Mouse (Mus musculus): ENCODE measurements around the gene Phf12. TPM values are rescaled to one million over a fixed set of nuclear protein-coding genes. Genes with fewer than 3 reads are reported as not detected.

Gene Phf12
- total RNA-seq, 2 experiments from 2014 or later: 39.5 to 41.7 TPM

GRCm38 (mm10) chr11:77968786-77969185, 13.8 kb upstream of the Phf12 start:
- DNase-seq: no peak
- intact Hi-C loops (cut with DNase I): loop anchor here (5.0 kb wide), 1 partner anchor 231 kb away; no protein-coding TSS in a partner anchor

GRCm38 (mm10) chr11:77970718-77971117, 11.8 kb upstream of the Phf12 start:
- intact Hi-C loops (cut with DNase I): no loop called here
- no peak for DNase-seq

GRCm38 (mm10) chr11:77973520-77973919, 9.0 kb upstream of the Phf12 start:
- intact Hi-C loops (cut with DNase I): no loop called here
- DNase-seq: no peak

- no peak for DNase-seq
- intact Hi-C loops (cut with DNase I): no loop called here
Measured at GRCm38 (mm10) chr11:77974325-77974724, 8.2 kb upstream of the Phf12 start.

GRCm38 (mm10) chr11:77975873-77976272, 6.7 kb upstream of the Phf12 start:
- intact Hi-C loops (cut with DNase I): no loop called here
- DNase-seq: no peak

GRCm38 (mm10) chr11:77978161-77978560, 4.4 kb upstream of the Phf12 start:
- no peak for DNase-seq
- intact Hi-C loops (cut with DNase I): no loop called here

GRCm38 (mm10) chr11:77979221-77979809, 3.2 kb upstream of the Phf12 start:
- no peak for DNase-seq
- intact Hi-C loops (cut with DNase I): no loop called here

GRCm38 (mm10) chr11:77980281-77981204, 2.0 kb upstream of the Phf12 start:
- DNase-seq: peak; percentile 74 to 79
- intact Hi-C loops (cut with DNase I): loop anchor here (5.0 kb wide), 1 partner anchor 197 kb away; the partner anchor contains the start of genes Nek8 and Tlcd1

GRCm38 (mm10) chr11:77981609-77982440, 729 bp upstream of the Phf12 start:
- peak; percentile 96 to 98 for DNase-seq
- intact Hi-C loops (cut with DNase I): loop anchor here (5.0 kb wide), 1 partner anchor 195 kb away; the partner anchor contains the start of genes Nek8 and Tlcd1

- peak; percentile 71 to 74 for DNase-seq
- intact Hi-C loops (cut with DNase I): loop anchor here (5.0 kb wide), 1 partner anchor 194 kb away; the partner anchor contains the start of genes Nek8 and Tlcd1
Measured at GRCm38 (mm10) chr11:77983191-77983936, 810 bp downstream of the Phf12 start.

- intact Hi-C loops (cut with DNase I): loop anchor here (5.0 kb wide), 1 partner anchor 193 kb away; the partner anchor contains the start of genes Nek8 and Tlcd1
Measured at GRCm38 (mm10) chr11:77983937-77984835, 1.6 kb downstream of the Phf12 start.

GRCm38 (mm10) chr11:77984836-77985231, 2.3 kb downstream of the Phf12 start:
- DNase-seq: peak; percentile 68

More at GRCm38 (mm10) chr11:77983937-77984835, 1.6 kb downstream of the Phf12 start:
- DNase-seq: peak; percentile 79 to 82

GRCm38 (mm10) chr11:77985541-77986065, 3.0 kb downstream of the Phf12 start:
- DNase-seq: no peak
- intact Hi-C loops (cut with DNase I): no loop called here

More at GRCm38 (mm10) chr11:77984836-77985231, 2.3 kb downstream of the Phf12 start:
- intact Hi-C loops (cut with DNase I): loop anchor here (5.0 kb wide), 1 partner anchor 192 kb away; the partner anchor contains the start of genes Nek8 and Tlcd1

- intact Hi-C loops (cut with DNase I): no loop called here
- DNase-seq: peak; percentile 38 to 41
Measured at GRCm38 (mm10) chr11:77989071-77989690, 6.6 kb downstream of the Phf12 start.

- intact Hi-C loops (cut with DNase I): no loop called here
- DNase-seq: no peak
Measured at GRCm38 (mm10) chr11:77995556-77995955, 13.0 kb downstream of the Phf12 start.

GRCm38 (mm10) chr11:78006446-78006845, 23.9 kb downstream of the Phf12 start:
- intact Hi-C loops (cut with DNase I): no loop called here
- peak; percentile 53 to 58 for DNase-seq

GRCm38 (mm10) chr11:78019676-78020075, 37.1 kb downstream of the Phf12 start:
- intact Hi-C loops (cut with DNase I): loop anchor here (2.0 kb wide), 1 partner anchor 159 kb away; no protein-coding TSS in a partner anchor

GRCm38 (mm10) chr11:78023607-78024006, 41.1 kb downstream of the Phf12 start:
- intact Hi-C loops (cut with DNase I): no loop called here
- peak in 1 of 2 experiments; percentile 61 for DNase-seq

More at GRCm38 (mm10) chr11:78019676-78020075, 37.1 kb downstream of the Phf12 start:
- DNase-seq: peak; percentile 73 to 86

All from heart, postnatal 10 days (tissue).